Mouse (Mus musculus) lung, postnatal 10 days (tissue): ENCODE measurements at regions not wholly inside any gene's neighbourhood (a gene's known extent, or its start where the extent isn't known, plus 50 kb on each side); places are given as distances from the start of the nearest gene placed in this dataset.

Experiments
- DNase-seq: peaks from one replicate; pipeline ENCODE4 v3.0.0; 2021

GRCm38 (mm10) chrX:99339081-99339876 lies 131.8 kb downstream of the Pja1 start:
- DNase-seq = peak; percentile 48

GRCm38 (mm10) chrX:99336616-99337553 lies 134.2 kb downstream of the Pja1 start:
- peak; percentile 28 for DNase-seq

- DNase-seq = no peak
These were observed 135.0 kb downstream of the Pja1 start for GRCm38 (mm10) chrX:99335886-99336589.

- no peak for DNase-seq
These were observed 138.7 kb downstream of the Pja1 start for GRCm38 (mm10) chrX:99332457-99332770.

- DNase-seq = no peak
These were observed 139.2 kb downstream of the Pja1 start for GRCm38 (mm10) chrX:99331764-99332456.

- no peak for DNase-seq
These were observed 140.7 kb downstream of the Pja1 start for GRCm38 (mm10) chrX:99330386-99330785.

- peak; percentile 26 for DNase-seq
These were observed 142.5 kb downstream of the Pja1 start for GRCm38 (mm10) chrX:99328576-99328975.

GRCm38 (mm10) chrX:99326167-99326566 lies 144.9 kb downstream of the Pja1 start:
- peak; percentile 62 for DNase-seq

GRCm38 (mm10) chrX:99325460-99325859 lies 145.6 kb downstream of the Pja1 start:
- peak; percentile 51 for DNase-seq

GRCm38 (mm10) chrX:99324546-99325170 lies 146.4 kb downstream of the Pja1 start:
- no peak for DNase-seq

- no peak for DNase-seq
These were observed 151.3 kb downstream of the Pja1 start for GRCm38 (mm10) chrX:99319791-99320190.

- peak; percentile 22 for DNase-seq
These were observed 151.9 kb downstream of the Pja1 start for GRCm38 (mm10) chrX:99319163-99319562.

- DNase-seq = no peak
These were observed 152.9 kb downstream of the Pja1 start for GRCm38 (mm10) chrX:99318141-99318540.

GRCm38 (mm10) chrX:99317736-99318135 lies 153.3 kb downstream of the Pja1 start:
- DNase-seq = no peak

GRCm38 (mm10) chrX:99316410-99317056 lies 154.5 kb downstream of the Pja1 start:
- DNase-seq = peak; percentile 45

GRCm38 (mm10) chrX:99299110-99299509 lies 163.2 kb downstream of the Efnb1 start:
- DNase-seq = no peak

GRCm38 (mm10) chrX:99294726-99295125 lies 158.8 kb downstream of the Efnb1 start:
- DNase-seq = peak; percentile 68

- DNase-seq = no peak
These were observed 158.0 kb downstream of the Efnb1 start for GRCm38 (mm10) chrX:99293967-99294366.

- DNase-seq = peak; percentile 76
These were observed 156.8 kb downstream of the Efnb1 start for GRCm38 (mm10) chrX:99292758-99293157.

- DNase-seq = no peak
These were observed 156.0 kb downstream of the Efnb1 start for GRCm38 (mm10) chrX:99291965-99292364.

- peak; percentile 82 for DNase-seq
These were observed 155.6 kb downstream of the Efnb1 start for GRCm38 (mm10) chrX:99291423-99291963.
